Mouse (Mus musculus): ENCODE data around the gene Ptges.

DNA sequence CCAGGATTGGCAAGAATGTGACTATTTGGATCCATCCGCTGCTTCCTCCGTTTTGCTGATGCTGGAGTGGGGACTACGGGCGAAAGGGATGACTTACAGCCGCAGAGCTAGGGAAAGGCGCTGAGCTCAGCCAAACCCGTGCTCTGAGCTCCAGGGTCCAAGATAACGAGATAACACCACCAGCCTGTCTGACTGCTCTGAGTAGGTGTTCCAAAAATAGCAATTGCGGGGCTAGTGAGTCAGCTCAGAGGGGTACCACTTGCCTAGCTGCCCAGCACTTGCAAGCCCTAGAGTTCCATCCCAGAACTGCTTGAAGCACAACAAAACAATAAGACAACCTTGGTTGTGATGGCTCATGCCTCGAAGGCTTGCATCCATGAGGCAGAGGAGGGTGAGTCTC is 87.0 kb downstream of the Ptges start:
- TF ChIP-seq CTCF (IDR thresholded peaks at IDR 0.05; ENCODE audit: borderline replicate concordance, control insufficient read depth, extremely low read depth, insufficient read depth, low read length, poor library complexity), result no peak
- no peak for TF ChIP-seq POLR2A (IDR thresholded peaks at IDR 0.05; ENCODE audit: control insufficient read depth, extremely low read depth, insufficient read depth, low read length, poor library complexity)

Data from thymus, adult 2 months (tissue).